Mouse (Mus musculus) heart, embryonic 14.5 days (tissue): ENCODE measurements around the gene Pfkfb4. TPM values are rescaled to one million over a fixed set of nuclear protein-coding genes. Genes with fewer than 3 reads are reported as not detected.

Experiments used
- ATAC-seq: fragments of 200-750 bp; cut with Nextera tagmentation; 2 replicates; pipeline ENCODE4 v1.8.0; 2017; ENCODE audit warnings: low read depth, moderate TSS enrichment; ENCODE audit not compliant: insufficient number of reproducible peaks, insufficient read depth, low FRiP score
- H3K27ac ChIP-seq, 2 experiments: fragments of 200-500 bp in 1 of 2; fragments of 300-500 bp in 1 of 2; sonication (generic) in 1 of 2; replicated peaks in 1 of 2; 2 replicates each; pipeline ENCODE4 v1.5.1; 2012 to 2014; ENCODE audit warnings: low read depth in 2 of 2, low read length in 2 of 2, control low read depth in 1 of 2, mild to moderate bottlenecking in 1 of 2, mixed read lengths in 1 of 2; ENCODE audit not compliant: control insufficient read depth in 1 of 2, insufficient read depth in 1 of 2
- H3K27me3 ChIP-seq: fragments of 300-500 bp; sonication (generic); 2 replicates; pipeline ENCODE4 v1.6.1; 2014; ENCODE audit warnings: mild to moderate bottlenecking, low read length, control low read depth; ENCODE audit not compliant: control insufficient read depth, insufficient read depth
- H3K36me3 ChIP-seq: fragments of 300-500 bp; sonication (generic); 2 replicates; pipeline ENCODE4 v1.6.1; 2014; ENCODE audit warnings: mild to moderate bottlenecking, control low read depth, low read length, mixed read lengths; ENCODE audit not compliant: control insufficient read depth, insufficient read depth
- H3K4me1 ChIP-seq, 2 experiments: fragments of 200-500 bp in 1 of 2; fragments of 300-500 bp in 1 of 2; sonication (generic) in 1 of 2; 2 replicates each; pipeline ENCODE4 v1.6.1; 2012 to 2014; ENCODE audit warnings: low read length in 2 of 2, control low read depth in 1 of 2, mixed read lengths in 1 of 2; ENCODE audit not compliant: control insufficient read depth in 2 of 2, insufficient read depth in 2 of 2
- H3K4me2 ChIP-seq: fragments of 300-500 bp; sonication (generic); 2 replicates; pipeline ENCODE4 v1.6.1; 2014; ENCODE audit warnings: mild to moderate bottlenecking, low read length
- H3K4me3 ChIP-seq, 2 experiments: fragments of 200-500 bp in 1 of 2; fragments of 300-500 bp in 1 of 2; sonication (generic) in 1 of 2; 2 replicates each; pipeline ENCODE4 v1.5.1; 2012 to 2014; ENCODE audit warnings: low read length in 2 of 2, mild to moderate bottlenecking in 2 of 2, control low read depth in 1 of 2, low read depth in 1 of 2, moderate library complexity in 1 of 2; ENCODE audit not compliant: control insufficient read depth in 1 of 2, insufficient read depth in 1 of 2
- H3K9ac ChIP-seq: fragments of 300-500 bp; sonication (generic); 2 replicates; pipeline ENCODE4 v1.6.1; 2014; ENCODE audit warnings: mild to moderate bottlenecking, low read length
- H3K9me3 ChIP-seq: fragments of 300-500 bp; sonication (generic); 2 replicates; pipeline ENCODE4 v1.6.1; 2016; ENCODE audit warnings: low read length, control low read depth; ENCODE audit not compliant: control insufficient read depth
- WGBS: fragments of 180-500 bp; shearing (Covaris S2); extraction: QIAGEN DNeasy Blood & Tissue Kit; methylation state at CpG from one replicate; pipeline ENCODE4 v1.1.7; 2014; 5-methylcytosine and 5-hydroxymethylcytosine counted together
- polyA plus RNA-seq: library from polyadenylated mRNA; unstranded; fragments of >200 nt; fragmentation: Nextera tagmentation; extraction: Ambion mirVana; gene quantifications from 2 replicates; pipeline ENCODE4 v1.2.1, GENCODE M21; 2014

Pfkfb4 gene
- polyA plus RNA-seq, 1 experiment from 2014 or later, result 2.9 TPM

GRCm38 (mm10) chr9:109028421-109028820, 36.8 kb downstream of the Pfkfb4 start:
- H3K4me3 ChIP-seq, result no peak overlapping the region
- no peaks in the 10 kb centered on the region for H3K27me3 ChIP-seq
- WGBS, result 64% methylated on average over 3 of the region's 3 CpGs
- H3K4me1 ChIP-seq, result peaks cover 0 to 7% of the 10 kb centered on the region in 2 experiments; a peak in 1 of 4 replicates
- H3K9me3 ChIP-seq, result no peaks in the 10 kb centered on the region
- H3K27ac ChIP-seq, result no peak overlapping the region
- no peaks in the 10 kb centered on the region for H3K36me3 ChIP-seq
- no peak overlapping the region for H3K9ac ChIP-seq
- H3K4me2 ChIP-seq, result no peak overlapping the region
- no peak for ATAC-seq

- H3K9ac ChIP-seq, result no peak overlapping the region
- H3K4me2 ChIP-seq, result no peak overlapping the region
- H3K4me3 ChIP-seq, result no peak overlapping the region
- ATAC-seq, result no peak
- H3K9me3 ChIP-seq, result no peaks in the 10 kb centered on the region
- no peaks in the 10 kb centered on the region for H3K27me3 ChIP-seq
- no peaks in the 10 kb centered on the region for H3K36me3 ChIP-seq
- peaks cover 0 to 7% of the 10 kb centered on the region in 2 experiments; a peak in 1 of 4 replicates for H3K4me1 ChIP-seq
- WGBS, result 72% methylated on average over 5 of the region's 5 CpGs
- no peak overlapping the region for H3K27ac ChIP-seq
These were observed 37.3 kb downstream of the Pfkfb4 start for GRCm38 (mm10) chr9:109028919-109029318.

GRCm38 (mm10) chr9:109030312-109030711, 38.7 kb downstream of the Pfkfb4 start:
- no peak overlapping the region for H3K9ac ChIP-seq
- 62% methylated on average over 3 of the region's 3 CpGs for WGBS
- H3K4me3 ChIP-seq, result no peak overlapping the region
- no peaks in the 10 kb centered on the region for H3K36me3 ChIP-seq
- H3K4me1 ChIP-seq, result peaks cover 0 to 7% of the 10 kb centered on the region in 2 experiments; a peak in 1 of 4 replicates
- H3K27ac ChIP-seq, result no peak overlapping the region
- no peak overlapping the region for H3K4me2 ChIP-seq
- no peak for ATAC-seq
- no peaks in the 10 kb centered on the region for H3K9me3 ChIP-seq
- H3K27me3 ChIP-seq, result no peaks in the 10 kb centered on the region

- 78% methylated on average over 7 of the region's 7 CpGs for WGBS
- H3K4me3 ChIP-seq, result no peak overlapping the region
- H3K4me2 ChIP-seq, result no peak overlapping the region
- no peaks in the 10 kb centered on the region for H3K27me3 ChIP-seq
- H3K9ac ChIP-seq, result no peak overlapping the region
- H3K27ac ChIP-seq, result no peak overlapping the region
- no peaks in the 10 kb centered on the region for H3K9me3 ChIP-seq
- no peaks in the 10 kb centered on the region for H3K36me3 ChIP-seq
- H3K4me1 ChIP-seq, result peaks cover 0 to 7% of the 10 kb centered on the region in 2 experiments; a peak in 1 of 4 replicates
- ATAC-seq, result no peak
These were observed 39.4 kb downstream of the Pfkfb4 start for GRCm38 (mm10) chr9:109031001-109031400.

- H3K27ac ChIP-seq, result no peak overlapping the region
- no peaks in the 10 kb centered on the region for H3K36me3 ChIP-seq
- no peak for ATAC-seq
- H3K4me1 ChIP-seq, result peaks cover 0 to 7% of the 10 kb centered on the region in 2 experiments; a peak in 1 of 4 replicates
- H3K4me2 ChIP-seq, result no peak overlapping the region
- WGBS, result 76% methylated on average over 8 of the region's 8 CpGs
- H3K27me3 ChIP-seq, result no peaks in the 10 kb centered on the region
- H3K9ac ChIP-seq, result no peak overlapping the region
- no peaks in the 10 kb centered on the region for H3K9me3 ChIP-seq
- H3K4me3 ChIP-seq, result no peak overlapping the region
These were observed 40.1 kb downstream of the Pfkfb4 start for GRCm38 (mm10) chr9:109031686-109032085.

- no peaks in the 10 kb centered on the region for H3K27me3 ChIP-seq
- no peaks in the 10 kb centered on the region for H3K9me3 ChIP-seq
- no peak overlapping the region for H3K9ac ChIP-seq
- H3K4me1 ChIP-seq, result peaks cover 0 to 3% of the 10 kb centered on the region in 2 experiments; a peak in 1 of 4 replicates
- no peak for ATAC-seq
- 76% methylated on average over 6 of the region's 6 CpGs for WGBS
- no peak overlapping the region for H3K4me2 ChIP-seq
- H3K27ac ChIP-seq, result no peak overlapping the region
- H3K4me3 ChIP-seq, result no peak overlapping the region
- no peaks in the 10 kb centered on the region for H3K36me3 ChIP-seq
These were observed 40.9 kb downstream of the Pfkfb4 start for GRCm38 (mm10) chr9:109032435-109032834.

- WGBS, result under 1% methylated on average over 35 of the region's 40 CpGs
- H3K27ac ChIP-seq, result peak within 1 kb of the TSS; percentile 25 to 82
These were observed 46.7 kb downstream of the Pfkfb4 start, which contains the start of gene Shisa5 for GRCm38 (mm10) chr9:109038086-109038895. TSS of gene Shisa5 (plus strand) at chr9:109038565.

More at GRCm38 (mm10) chr9:109038086-109038895, 46.7 kb downstream of the Pfkfb4 start, which contains the start of gene Shisa5:
- H3K4me3 ChIP-seq, result peak within 1 kb of the TSS; percentile 69 to 70
- peaks cover 15 to 36% of the 10 kb centered on the region in 2 experiments for H3K4me1 ChIP-seq
- peaks cover 3% of the 10 kb centered on the region; the same call in 1 of the 2 replicates for H3K36me3 ChIP-seq
- H3K9me3 ChIP-seq, result no peaks in the 10 kb centered on the region
- peak within 1 kb of the TSS; percentile 86 for H3K4me2 ChIP-seq
- no peaks in the 10 kb centered on the region for H3K27me3 ChIP-seq
- ATAC-seq, result peak; percentile 86
- peak within 1 kb of the TSS; percentile 85 for H3K9ac ChIP-seq
